Mouse (Mus musculus): ENCODE measurements around the gene Otc. TPM values are rescaled to one million over a fixed set of nuclear protein-coding genes. Genes with fewer than 3 reads are reported as not detected.

Otc gene
- polyA plus RNA-seq (2012; rRNA removed) = 18.9 and 21.2 TPM in 2 replicates

DNA sequence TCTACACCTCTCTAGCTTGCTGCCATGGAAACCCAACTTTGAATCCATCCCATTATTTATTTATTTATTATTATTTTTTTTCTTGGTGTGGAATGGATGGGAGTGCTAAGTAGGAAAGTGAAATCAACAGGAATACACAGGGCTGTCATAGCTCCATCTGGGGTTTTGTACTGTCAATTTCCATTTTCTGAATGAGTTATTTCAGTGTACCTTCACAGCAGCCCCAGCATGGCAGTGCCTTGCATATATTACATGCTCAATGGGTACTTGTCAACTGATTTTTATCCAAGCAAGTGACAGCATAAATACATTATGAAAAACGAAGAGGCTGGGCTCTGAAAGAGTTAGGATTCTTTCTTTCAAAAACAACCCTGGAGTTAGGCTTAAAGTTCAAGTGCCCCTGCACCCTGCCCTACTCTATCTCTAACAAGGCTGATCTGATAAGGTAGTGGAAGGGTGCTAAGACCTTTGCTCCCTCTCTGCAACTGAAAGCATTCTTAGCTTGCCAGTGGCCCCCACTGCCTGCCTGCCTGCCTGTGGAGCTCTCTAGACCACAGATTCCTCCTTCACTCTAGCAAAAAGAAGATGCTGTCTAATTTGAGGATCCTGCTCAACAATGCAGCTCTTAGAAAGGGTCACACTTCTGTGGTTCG, at the start of gene Otc:
Otc (plus strand) TSS at position 454 of the 653 bp plus-strand sequence.

DNA sequence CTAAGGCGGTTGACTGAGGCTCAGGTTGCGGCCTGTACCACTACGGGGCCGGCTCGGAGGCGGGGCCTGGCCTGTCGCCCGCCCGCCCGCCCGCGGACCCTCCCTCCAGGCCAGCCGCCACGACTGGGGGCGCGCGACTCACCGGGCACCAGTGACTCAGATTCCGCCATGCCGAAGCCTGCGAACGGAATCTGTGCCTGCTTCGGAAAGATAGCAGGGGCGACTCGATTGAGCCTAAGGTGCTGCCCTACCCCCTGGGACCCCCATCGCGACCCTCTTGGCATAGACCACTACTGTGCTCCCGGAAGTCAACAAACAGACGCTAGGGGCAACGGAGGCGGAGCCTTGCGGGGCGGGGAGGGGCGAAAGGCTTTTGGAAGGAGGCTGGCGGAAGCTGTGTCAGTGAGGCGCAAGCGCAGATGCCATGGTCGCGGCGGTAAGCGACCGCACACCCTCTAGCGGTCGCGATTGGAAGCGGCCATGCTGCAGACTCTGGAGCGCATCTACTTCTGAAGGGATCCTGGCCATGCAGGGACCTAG, 35.6 kb upstream of the Otc start, which contains the start of gene Rpgr:
Rpgr (minus strand) TSS at position 511 of the 540 bp plus-strand sequence.

Other genes with a start within 250 kb of the Otc start
- 0.46 and 0.96 TPM in 2 replicates for gene Srpx, start 134.6 kb upstream of the Otc start, polyA plus RNA-seq (2012; rRNA removed)
- gene Rpgr, start 35.4 kb upstream of the Otc start, polyA plus RNA-seq (2012; rRNA removed) = 1.3 TPM in 2 replicates
- gene Tspan7, start 232.9 kb downstream of the Otc start, polyA plus RNA-seq (2012; rRNA removed) = 23.8 and 25.6 TPM in 2 replicates